12 mouse cellular contexts compared by ENCODE assay signal in genomic region chr6:119051721-119052120, GRCm38 (mm10).
A peak's percentile ranks its signal among the peaks of the same experiment; 100 is the strongest.
DNase-seq lines count a peak whose midpoint lies in the region; ATAC-seq and TF ChIP-seq lines count a peak whose summit lies in the region.
"Had no signal": no experiment of that assay in that cellular context is flagged by ENCODE, and none has a peak within 500 bp of the region (broad histone marks: within the 10 kb centered on the region; RNA-seq: fewer than 3 reads in every experiment).

No protein-coding gene starts in this region.

- ATAC-seq in heart, embryonic 11.5 days (replicated peaks; ENCODE audit: insufficient number of reproducible peaks, low FRiP score, low TSS enrichment), result no peak
- no peak for ATAC-seq in embryonic facial prominence, embryonic 15.5 days (ENCODE audit: insufficient number of reproducible peaks, low FRiP score, low TSS enrichment, low read depth)
- peak; percentile 59 for ATAC-seq in heart, postnatal 0 days (ENCODE audit: insufficient read depth, low read depth)
- ATAC-seq in hindbrain, embryonic 12.5 days (ENCODE audit: low FRiP score), result no peak

- WGBS in heart, embryonic 11.5 days (ENCODE audit: insufficient replicate concordance), result 35% methylated on average over 2 of the region's 2 CpGs
- 48% methylated on average over 2 of the region's 2 CpGs for WGBS in heart, embryonic 10.5 days
- 68% methylated on average over 2 of the region's 2 CpGs for WGBS in embryonic facial prominence, embryonic 15.5 days
- WGBS in heart, postnatal 0 days, result 18% methylated on average over 2 of the region's 2 CpGs
- 79% methylated on average over 2 of the region's 2 CpGs for WGBS in hindbrain, embryonic 12.5 days

- H3K27ac ChIP-seq in heart, embryonic 11.5 days (ENCODE audit: low read depth, low read length), result 0 out of 2 replicates have a peak overlapping the region, but pooled peaks have one; percentile 4
- no peak overlapping the region for H3K27ac ChIP-seq in heart, embryonic 10.5 days
- 0 out of 2 replicates have a peak overlapping the region, but pooled peaks have one; percentile 17 for H3K27ac ChIP-seq in embryonic facial prominence, embryonic 15.5 days (replicated peaks)
- H3K27ac ChIP-seq in heart, postnatal 0 days (ENCODE audit: low read depth), result peak overlapping the region; percentile 63
- no peak overlapping the region for H3K27ac ChIP-seq in hindbrain, embryonic 12.5 days
- H3K27ac ChIP-seq: embryonic facial prominence, embryonic 12.5 days had no signal

- no peak for TF ChIP-seq CTCF in heart, postnatal 0 days (IDR thresholded peaks at IDR 0.05; ENCODE audit: low read depth)

- DNase-seq in heart, embryonic 10.5 days (ENCODE audit: low spot score), result no peak
- no peak for DNase-seq in heart, postnatal 0 days (ENCODE audit: low spot score)
- peak; percentile 63 for DNase-seq in lung, postnatal 36 days
- DNase-seq in Muller cell, postnatal 12 days (ENCODE audit: inconsistent ontology term), result no peak
- DNase-seq: cerebellum, adult 9-11 months; kidney, adult 8-10 months; thymus, adult 2 months had no signal

- no peaks in the 10 kb centered on the region; the same call in 1 of the 2 replicates for H3K36me3 ChIP-seq in heart, embryonic 11.5 days (ENCODE audit: control insufficient read depth, insufficient read depth, low read length)
- H3K36me3 ChIP-seq in heart, embryonic 10.5 days, result peaks cover 44% of the 10 kb centered on the region
- H3K36me3 ChIP-seq in embryonic facial prominence, embryonic 15.5 days, result 0 out of 2 replicates have a peak, but pooled peaks cover 3% of the 10 kb centered on the region
- peaks cover 26% of the 10 kb centered on the region for H3K36me3 ChIP-seq in heart, postnatal 0 days (replicated peaks; ENCODE audit: control insufficient read depth, insufficient read depth, low read length)
- no peaks in the 10 kb centered on the region for H3K36me3 ChIP-seq in hindbrain, embryonic 12.5 days

- H3K4me2 ChIP-seq in heart, embryonic 11.5 days, result no peak overlapping the region
- no peak overlapping the region for H3K4me2 ChIP-seq in embryonic facial prominence, embryonic 15.5 days (replicated peaks)
- no peak overlapping the region for H3K4me2 ChIP-seq in heart, postnatal 0 days (ENCODE audit: low read depth, low read length)
- H3K4me2 ChIP-seq in hindbrain, embryonic 12.5 days (replicated peaks), result no peak overlapping the region
- H3K4me2 ChIP-seq: embryonic facial prominence, embryonic 12.5 days had no signal

- peaks cover 28% of the 10 kb centered on the region; the same call in 1 of the 2 replicates for H3K4me1 ChIP-seq in heart, embryonic 11.5 days (ENCODE audit: control insufficient read depth, insufficient read depth, low read length)
- peaks cover 39% of the 10 kb centered on the region for H3K4me1 ChIP-seq in heart, embryonic 10.5 days
- H3K4me1 ChIP-seq in embryonic facial prominence, embryonic 15.5 days, result peaks cover 21% of the 10 kb centered on the region
- peaks cover 38% of the 10 kb centered on the region for H3K4me1 ChIP-seq in heart, postnatal 0 days (ENCODE audit: control insufficient read depth, insufficient read depth)
- no peaks in the 10 kb centered on the region for H3K4me1 ChIP-seq in hindbrain, embryonic 12.5 days
- H3K4me1 ChIP-seq: megakaryocyte, embryonic 14.5 days had no signal

- H3K9ac ChIP-seq in heart, embryonic 11.5 days (ENCODE audit: low read depth, low read length), result no peak overlapping the region
- no peak overlapping the region for H3K9ac ChIP-seq in embryonic facial prominence, embryonic 15.5 days
- no peak overlapping the region for H3K9ac ChIP-seq in heart, postnatal 0 days (replicated peaks; ENCODE audit: low read depth, low read length)
- no peak overlapping the region for H3K9ac ChIP-seq in hindbrain, embryonic 12.5 days
- H3K9ac ChIP-seq: embryonic facial prominence, embryonic 12.5 days had no signal

- no peak overlapping the region for H3K4me3 ChIP-seq in heart, embryonic 11.5 days (ENCODE audit: low read depth, low read length)
- no peak overlapping the region for H3K4me3 ChIP-seq in heart, embryonic 10.5 days
- H3K4me3 ChIP-seq in embryonic facial prominence, embryonic 15.5 days (replicated peaks), result no peak overlapping the region
- H3K4me3 ChIP-seq in heart, postnatal 0 days (ENCODE audit: low read depth, low read length), result no peak overlapping the region
- no peak overlapping the region for H3K4me3 ChIP-seq in hindbrain, embryonic 12.5 days
- H3K4me3 ChIP-seq: embryonic facial prominence, embryonic 12.5 days; megakaryocyte, embryonic 14.5 days had no signal

- no peaks in the 10 kb centered on the region for H3K27me3 ChIP-seq in heart, embryonic 11.5 days (ENCODE audit: control insufficient read depth, insufficient read depth, low read length)
- H3K27me3 ChIP-seq in heart, embryonic 10.5 days (ENCODE audit: insufficient read depth, poor library complexity, severe bottlenecking), result no peaks in the 10 kb centered on the region
- no peaks in the 10 kb centered on the region for H3K27me3 ChIP-seq in embryonic facial prominence, embryonic 15.5 days
- no peaks in the 10 kb centered on the region for H3K27me3 ChIP-seq in heart, postnatal 0 days (ENCODE audit: control insufficient read depth, insufficient read depth, low read length)
- no peaks in the 10 kb centered on the region for H3K27me3 ChIP-seq in hindbrain, embryonic 12.5 days
- H3K27me3 ChIP-seq: embryonic facial prominence, embryonic 12.5 days had no signal

- no peaks in the 10 kb centered on the region for H3K9me3 ChIP-seq in heart, embryonic 11.5 days (replicated peaks; ENCODE audit: control insufficient read depth, low read length)
- no peaks in the 10 kb centered on the region for H3K9me3 ChIP-seq in heart, embryonic 10.5 days
- H3K9me3 ChIP-seq in embryonic facial prominence, embryonic 15.5 days (replicated peaks), result no peaks in the 10 kb centered on the region
- H3K9me3 ChIP-seq in heart, postnatal 0 days (replicated peaks; ENCODE audit: control insufficient read depth, low read length), result no peaks in the 10 kb centered on the region
- H3K9me3 ChIP-seq in hindbrain, embryonic 12.5 days (replicated peaks), result no peaks in the 10 kb centered on the region
- H3K9me3 ChIP-seq: embryonic facial prominence, embryonic 12.5 days; megakaryocyte, embryonic 14.5 days had no signal

- no peak for TF ChIP-seq EP300 in heart, postnatal 0 days (IDR thresholded peaks at IDR 0.05; ENCODE audit: low read depth)

Comparison
In these comparisons a context has a peak if more than half of its experiments do, and no peak if none do; other contexts are left out.
1. H3K27ac ChIP-seq: peak in heart, embryonic 11.5 days (single experiment), embryonic facial prominence, embryonic 15.5 days (single experiment) and heart, postnatal 0 days (single experiment); none in heart, embryonic 10.5 days (single experiment) and hindbrain, embryonic 12.5 days (single experiment).